Mouse (Mus musculus) brain, embryonic 14.5 days (tissue): ENCODE data around the gene Sfrp2.

Source experiments
- CTCF ChIP-seq: fragments of 200-500 bp; IDR thresholded peaks from 2 replicates; pipeline ENCODE4 v1.5.1; 2012; ENCODE audit warnings: inconsistent platforms, mild to moderate bottlenecking, moderate library complexity, borderline replicate concordance; ENCODE audit not compliant: insufficient read depth, insufficient read length; ENCODE audit errors: extremely low read depth
- POLR2A ChIP-seq: fragments of 200-500 bp; IDR thresholded peaks from 2 replicates; pipeline ENCODE4 v1.6.1; 2012; ENCODE audit warnings: mild to moderate bottlenecking, inconsistent platforms, borderline replicate concordance; ENCODE audit not compliant: poor library complexity, insufficient read depth, insufficient read length, severe bottlenecking; ENCODE audit errors: extremely low read depth

DNA sequence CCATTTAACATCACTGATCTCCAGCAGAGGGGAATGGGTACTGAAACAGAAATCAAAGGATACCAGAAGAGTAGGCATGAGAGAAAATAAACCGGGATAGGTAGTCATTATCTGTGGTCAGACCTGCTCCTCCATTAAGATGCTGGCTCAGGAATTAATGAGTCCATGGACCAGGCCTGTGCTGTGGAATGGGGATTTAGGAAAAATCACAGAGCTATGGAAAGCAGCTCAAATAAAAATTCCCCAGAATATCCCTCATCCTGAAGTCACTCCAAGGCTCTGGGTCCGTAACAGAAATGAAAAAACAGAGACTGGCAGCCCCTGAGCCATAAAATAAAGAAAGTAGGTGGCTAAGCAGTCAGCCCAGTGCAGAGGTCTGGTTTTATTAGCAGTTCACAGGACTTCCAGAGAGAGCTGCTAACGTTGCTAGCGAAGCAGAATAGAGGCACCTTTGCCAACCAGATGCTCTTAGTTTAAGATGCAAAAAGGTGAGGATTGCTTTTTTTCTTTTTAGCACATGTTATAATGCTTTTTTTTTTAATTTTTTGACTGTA is 50.3 kb downstream of the Sfrp2 start:
- no peak for TF ChIP-seq CTCF
- no peak for TF ChIP-seq POLR2A
